Mouse (Mus musculus): Measurements from ENCODE around the gene Gm9780. TPM values are rescaled to one million over a fixed set of nuclear protein-coding genes. Genes with fewer than 3 reads are reported as not detected.

Gene Gm9780
- 6.4 and 9.4 TPM in 2 replicates for polyA plus RNA-seq (2012; rRNA removed)

GRCm38 (mm10) chr14:26042611-26043010 is at the start of gene Gm9780:
Gene Gm9780 (minus strand): TSS chr14:26042711.

GRCm38 (mm10) chr14:26081997-26082396 is 39.5 kb upstream of the Gm9780 start, which contains the start of gene Cphx3:
Gene Cphx3 (plus strand): TSS chr14:26082297.

GRCm38 (mm10) chr14:26081216-26081615 is 38.7 kb upstream of the Gm9780 start, which contains the start of gene Cphx2:
Gene Cphx2 (plus strand): TSS chr14:26081516.

DNA sequence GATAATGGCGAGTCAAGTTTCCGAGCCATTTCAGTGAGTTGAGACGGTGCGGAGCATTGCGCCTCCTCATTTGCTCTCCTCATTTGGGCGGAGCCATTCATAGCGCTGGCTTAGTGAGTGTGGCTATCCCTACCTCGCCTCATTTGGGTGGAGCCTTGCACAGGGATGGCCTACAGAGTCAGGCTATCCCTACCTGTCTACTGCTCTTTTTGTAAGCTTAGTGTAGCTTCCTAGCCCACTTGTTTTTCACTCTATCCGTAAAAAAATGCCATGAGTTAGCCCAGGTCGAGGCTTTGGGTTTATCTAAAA is 24.8 kb upstream of the Gm9780 start, which contains the start of gene Tmem254c:
Gene Tmem254c, minus strand, starts transcription at position 31 of the 309 bp plus-strand sequence.

GRCm38 (mm10) chr14:25978371-25979241 is 63.9 kb downstream of the Gm9780 start, which contains the start of gene Duxbl1:
Gene Duxbl1 (plus strand): TSS chr14:25978577.

Other genes with a start within 250 kb of the Gm9780 start
- gene Anxa11, start 200.6 kb downstream of the Gm9780 start, polyA plus RNA-seq (2012; rRNA removed): 3.5 and 4.2 TPM in 2 replicates
- 0.70 TPM in 1 of 2 replicates, not detected in the other for gene Plac9a, start 139.6 kb downstream of the Gm9780 start, polyA plus RNA-seq (2012; rRNA removed)
- 3.6 and 4.5 TPM in 2 replicates for gene Tmem254a, start 115.0 kb downstream of the Gm9780 start, polyA plus RNA-seq (2012; rRNA removed)
- 0.05 and 0.11 TPM in 2 replicates for gene Cphx1, start 104.4 kb downstream of the Gm9780 start, polyA plus RNA-seq (2012; rRNA removed)
- 4.6 and 5.0 TPM in 2 replicates for gene Duxbl1, start 64.1 kb downstream of the Gm9780 start, polyA plus RNA-seq (2012; rRNA removed)
- not detected in 2 replicates for gene Tmem254c, start 24.6 kb upstream of the Gm9780 start, polyA plus RNA-seq (2012; rRNA removed)
- gene Cphx2, start 38.8 kb upstream of the Gm9780 start, polyA plus RNA-seq (2012; rRNA removed): not detected in 2 replicates
- gene Cphx3, start 39.6 kb upstream of the Gm9780 start, polyA plus RNA-seq (2012; rRNA removed): not detected in 2 replicates
- not detected in 2 replicates for gene Duxbl2, start 75.6 kb upstream of the Gm9780 start, polyA plus RNA-seq (2012; rRNA removed)
- gene Plac9b, start 139.8 kb upstream of the Gm9780 start, polyA plus RNA-seq (2012; rRNA removed): 5.4 and 6.8 TPM in 2 replicates
- gene Tmem254b, start 164.3 kb upstream of the Gm9780 start, polyA plus RNA-seq (2012; rRNA removed): 23.6 and 25.8 TPM in 2 replicates
- gene Duxbl3, start 215.3 kb upstream of the Gm9780 start, polyA plus RNA-seq (2012; rRNA removed): 3.0 and 3.4 TPM in 2 replicates

Data from central nervous system, embryonic 18 days (tissue).